ENCODE assay signal across 9 mouse cellular contexts in the genomic region with DNA sequence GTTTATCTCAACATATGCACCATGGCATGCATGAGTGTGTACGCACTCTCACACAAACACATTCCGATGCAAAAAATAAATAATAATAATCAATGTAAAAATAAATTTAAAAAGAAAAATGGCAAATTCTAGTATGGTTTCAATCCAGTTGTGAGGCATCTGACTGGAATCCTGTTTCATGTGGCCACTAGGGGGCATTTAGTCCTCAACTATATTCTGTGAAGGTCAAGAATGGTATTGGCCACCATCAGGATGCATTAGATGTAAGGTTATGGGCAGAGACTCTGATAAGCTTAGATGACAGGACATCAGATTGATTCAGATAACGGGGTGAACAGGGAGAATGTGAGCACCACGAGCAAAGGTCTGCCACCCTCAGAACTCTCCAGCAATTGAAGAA. TPM values are rescaled to one million over a fixed set of nuclear protein-coding genes. Genes with fewer than 3 reads are reported as not detected.
A peak's percentile ranks its signal among the peaks of the same experiment; 100 is the strongest.
DNase-seq lines count a peak whose midpoint lies in the region; ATAC-seq lines count a peak whose summit lies in the region.
"Had no signal": no experiment of that assay in that cellular context is flagged by ENCODE, and none has a peak within 500 bp of the region (broad histone marks: within the 10 kb centered on the region; RNA-seq: fewer than 3 reads in every experiment).

No protein-coding gene starts in this region.

- H3K4me3 ChIP-seq in limb, embryonic 10.5 days, result no peak overlapping the region

- H3K27ac ChIP-seq in limb, embryonic 10.5 days, result no peak overlapping the region

- 0 out of 2 replicates have a peak, but pooled peaks have one; percentile 31 for ATAC-seq in cerebellum, adult (ENCODE audit: insufficient number of reproducible peaks, low FRiP score, low TSS enrichment)
- no peak for ATAC-seq in monocyte, adult 5-6 weeks (replicated peaks; ENCODE audit: insufficient number of reproducible peaks, low FRiP score, low TSS enrichment, poor library complexity, severe bottlenecking)

- no peaks in the 10 kb centered on the region for H3K27me3 ChIP-seq in limb, embryonic 10.5 days (ENCODE audit: low read depth, poor library complexity, severe bottlenecking)

- H3K9me3 ChIP-seq in limb, embryonic 10.5 days (replicated peaks), result no peaks in the 10 kb centered on the region

- 56% methylated on average over 4 of the region's 4 CpGs for WGBS in limb, embryonic 10.5 days

- intact Hi-C loops in heart, postnatal 10 days (cut with DNase I), result loop anchor here (1.0 kb wide), 1 partner anchor 398 kb away; no protein-coding TSS in a partner anchor

- H3K36me3 ChIP-seq in limb, embryonic 10.5 days, result no peaks in the 10 kb centered on the region

- H3K4me1 ChIP-seq in limb, embryonic 10.5 days, result no peaks in the 10 kb centered on the region

- DNase-seq in heart, postnatal 10 days, result peak; percentile 48 to 55
- DNase-seq in heart, adult 11 months, result no peak
- DNase-seq in ES-CJ7 (ENCODE audit: low read depth, low spot score), result peak; percentile 41
- DNase-seq in forelimb bud, embryonic 11.5 days (ENCODE audit: low read depth, low spot score), result peak; percentile 33
- DNase-seq in limb, embryonic 10.5 days (ENCODE audit: low spot score), result peak; percentile 33
- peak; percentile 71 for DNase-seq in retina, postnatal 1 day

RNA-seq across cellular contexts. Expression of gene Npsr1, which starts 21.6 kb away (rescaled TPM):
- total RNA-seq in heart, postnatal 10 days (2021), result not detected
- polyA plus RNA-seq in limb, embryonic 10.5 days (2016; fragmentation: Nextera tagmentation; extraction: Ambion mirVana), result not detected in 2 replicates
- not detected in 3 replicates for total RNA-seq in monocyte, adult 5-6 weeks (2017)
- polyA plus RNA-seq: spleen, adult 2 months had no signal
